Mouse (Mus musculus) olfactory bulb, adult 2 months (tissue): ENCODE data around the gene Pla2g3.

ENCODE experiments used
- CTCF ChIP-seq: fragments of 200-500 bp; IDR thresholded peaks from 2 replicates; pipeline ENCODE4 v1.5.1; 2012; ENCODE audit warnings: low read depth, mild to moderate bottlenecking, low read length, moderate library complexity; ENCODE audit not compliant: insufficient read depth
- POLR2A ChIP-seq: fragments of 200-500 bp; IDR thresholded peaks from 2 replicates; pipeline ENCODE4 v1.6.1; 2012; ENCODE audit warnings: mild to moderate bottlenecking, low read depth, low read length, moderate library complexity; ENCODE audit not compliant: insufficient read depth

DNA sequence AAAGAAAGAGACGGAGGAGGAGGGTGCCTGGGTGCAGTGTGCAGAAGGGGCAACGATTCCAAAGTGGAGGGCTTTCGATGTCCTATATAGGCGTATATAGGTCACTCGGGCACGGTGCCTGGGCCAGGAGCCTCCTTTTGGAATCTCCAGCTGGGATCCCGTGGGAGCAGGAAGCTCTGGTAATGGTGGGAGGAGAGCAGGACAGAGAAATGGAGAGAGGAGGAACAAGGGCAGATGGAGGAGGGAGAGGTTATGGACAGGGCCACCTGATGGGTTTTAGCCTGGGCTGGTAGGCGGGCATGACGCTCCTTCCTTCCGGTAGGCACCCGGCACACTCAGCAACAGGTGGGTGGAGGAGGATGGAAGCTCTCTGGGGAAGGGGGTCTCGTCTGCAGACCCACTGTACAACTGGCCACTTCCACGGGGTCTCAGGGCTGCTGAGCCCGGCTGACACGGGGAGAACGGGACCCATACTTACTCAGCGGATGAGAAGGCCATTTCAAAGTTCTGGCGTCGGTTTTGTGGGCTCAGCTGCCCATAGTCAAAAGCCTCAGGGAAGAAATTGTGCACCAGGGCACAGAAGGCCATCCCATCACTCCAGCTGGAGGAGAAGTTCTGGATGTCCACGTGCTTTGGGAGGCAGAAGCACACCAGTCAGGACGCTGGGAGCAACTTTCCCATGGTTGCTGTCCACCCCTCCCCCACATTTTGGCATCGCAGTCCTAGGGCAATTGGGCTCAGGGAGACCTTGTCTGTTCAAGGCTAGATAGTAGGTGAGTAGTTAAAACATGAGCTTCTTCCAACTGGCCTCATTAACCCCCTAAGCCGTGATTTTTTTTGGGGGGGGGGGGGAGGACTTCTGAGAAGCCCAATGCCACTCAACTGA lies 33.5 kb downstream of the Pla2g3 start:
- no peak for TF ChIP-seq CTCF
- no peak for TF ChIP-seq POLR2A
